Mouse (Mus musculus) R1 (cell line): ENCODE data around the gene Mybpc3.

Experiments
- DNase-seq: peaks from one replicate; pipeline ENCODE4 v3.0.0-alpha.2; 2018; ENCODE audit warnings: low read depth, low spot score

The Mybpc3 gene

GRCm38 (mm10) chr2:91117585-91118275, at the start of gene Mybpc3:
TSS of gene Mybpc3 (plus strand) at chr2:91118144.
- no peak for DNase-seq

- no peak for DNase-seq
These were observed 49.6 kb upstream of the Mybpc3 start for GRCm38 (mm10) chr2:91068162-91068871.

GRCm38 (mm10) chr2:91068872-91069165, 49.1 kb upstream of the Mybpc3 start:
- DNase-seq = no peak

- DNase-seq = peak; percentile 39
These were observed 48.5 kb upstream of the Mybpc3 start for GRCm38 (mm10) chr2:91069306-91070000.

GRCm38 (mm10) chr2:91070076-91070800, 47.7 kb upstream of the Mybpc3 start, which contains the start of gene Slc39a13:
TSS of gene Slc39a13 (minus strand) at chr2:91070417.
- DNase-seq = peak; percentile 94

GRCm38 (mm10) chr2:91071059-91071458, 46.9 kb upstream of the Mybpc3 start:
- no peak for DNase-seq

GRCm38 (mm10) chr2:91072092-91072491, 45.9 kb upstream of the Mybpc3 start:
- no peak for DNase-seq

GRCm38 (mm10) chr2:91077957-91078313, 40.0 kb upstream of the Mybpc3 start:
- no peak for DNase-seq

GRCm38 (mm10) chr2:91078314-91079025, 39.5 kb upstream of the Mybpc3 start:
- DNase-seq = no peak

GRCm38 (mm10) chr2:91079026-91079384, 38.9 kb upstream of the Mybpc3 start:
- no peak for DNase-seq

- DNase-seq = no peak
These were observed 37.0 kb upstream of the Mybpc3 start for GRCm38 (mm10) chr2:91080784-91081513.

GRCm38 (mm10) chr2:91081775-91082695, 35.9 kb upstream of the Mybpc3 start, which contains the start of gene Spi1:
TSS of gene Spi1 (plus strand) at chr2:91082390.
- no peak for DNase-seq

GRCm38 (mm10) chr2:91082844-91083243, 35.1 kb upstream of the Mybpc3 start:
- no peak for DNase-seq

GRCm38 (mm10) chr2:91083366-91083940, 34.5 kb upstream of the Mybpc3 start:
- no peak for DNase-seq

- DNase-seq = no peak
These were observed 33.6 kb upstream of the Mybpc3 start for GRCm38 (mm10) chr2:91084179-91084820.

- no peak for DNase-seq
These were observed 32.2 kb upstream of the Mybpc3 start for GRCm38 (mm10) chr2:91085494-91086391.

GRCm38 (mm10) chr2:91086392-91087237, 31.3 kb upstream of the Mybpc3 start:
- DNase-seq = no peak
